Mouse (Mus musculus) CH12.LX (cell line): ENCODE measurements around the gene Lrrc8a. TPM values are rescaled to one million over a fixed set of nuclear protein-coding genes. Genes with fewer than 3 reads are reported as not detected.

ENCODE experiments used
- DNase-seq: peaks from one replicate; pipeline ENCODE4 v3.0.0-alpha.2; 2013; ENCODE audit errors: extremely low read depth
- H3K27ac ChIP-seq: 2 replicates; pipeline ENCODE4 v1.5.1; 2012; ENCODE audit warnings: low read depth, mild to moderate bottlenecking, control low read depth, moderate library complexity; ENCODE audit not compliant: insufficient read depth
- H3K27me3 ChIP-seq: replicated peaks from 2 replicates; pipeline ENCODE3; 2012; ENCODE audit warnings: inconsistent platforms
- H3K36me3 ChIP-seq, 2 experiments: replicated peaks in 1 of 2; 2 replicates each; pipeline versions ENCODE3 to v1.6.1; 2012; ENCODE audit warnings: inconsistent platforms in 1 of 2, low read length in 1 of 2, mild to moderate bottlenecking in 1 of 2, mixed read lengths in 1 of 2, moderate library complexity in 1 of 2; ENCODE audit not compliant: control insufficient read depth in 1 of 2, insufficient read depth in 1 of 2
- H3K4me1 ChIP-seq, 2 experiments: 2 replicates each; pipeline ENCODE4 v1.6.1; 2012; ENCODE audit warnings: inconsistent platforms in 1 of 2, moderate library complexity in 1 of 2; ENCODE audit not compliant: insufficient read depth in 2 of 2, control insufficient read depth in 1 of 2
- H3K4me2 ChIP-seq: 2 replicates; pipeline ENCODE4 v1.6.1; 2012; ENCODE audit warnings: low read depth, mild to moderate bottlenecking, control low read depth; ENCODE audit not compliant: poor library complexity, insufficient read depth, severe bottlenecking
- H3K4me3 ChIP-seq, 3 experiments: fragments of 150-350 bp in 1 of 3; sonication (generic) in 1 of 3; replicated peaks in 1 of 3; 2 replicates each; pipeline versions ENCODE3 to v1.5.1; 2011 to 2012; ENCODE audit warnings: low read depth in 2 of 3, low read length in 2 of 3, mild to moderate bottlenecking in 2 of 3, moderate library complexity in 2 of 3, control low read depth in 1 of 3, improper control_type of control experiment in 1 of 3, inconsistent platforms in 1 of 3, mixed read lengths in 1 of 3; ENCODE audit not compliant: poor library complexity in 1 of 3
- H3K79me2 ChIP-seq: replicated peaks from 2 replicates; pipeline ENCODE4 v1.6.1; 2012; ENCODE audit warnings: mild to moderate bottlenecking, moderate library complexity; ENCODE audit not compliant: control insufficient read depth, poor library complexity, insufficient read depth, severe bottlenecking; ENCODE audit errors: extremely low read depth
- H3K9ac ChIP-seq: 2 replicates; pipeline ENCODE4 v1.6.1; 2012; ENCODE audit warnings: low read depth, mild to moderate bottlenecking, control low read depth, moderate library complexity; ENCODE audit not compliant: insufficient read depth
- H3K9me3 ChIP-seq: replicated peaks from 2 replicates; pipeline ENCODE3; 2012; ENCODE audit warnings: low read length, inconsistent platforms, mixed read lengths
- CHD2 ChIP-seq: IDR thresholded peaks from 2 replicates; pipeline ENCODE4 v1.6.1; 2011; ENCODE audit warnings: low read length, improper control_type of control experiment
- ELF1 ChIP-seq: IDR thresholded peaks from 2 replicates; pipeline ENCODE4 v1.6.1; 2014; ENCODE audit warnings: low read depth, mild to moderate bottlenecking, inconsistent platforms, low read length, improper control_type of control experiment
- EP300 ChIP-seq: IDR thresholded peaks from 2 replicates; pipeline ENCODE4 v1.6.1; 2011; ENCODE audit warnings: low read length, improper control_type of control experiment
- ETS1 ChIP-seq: conservative IDR thresholded peaks from 2 replicates; pipeline ENCODE4 v1.6.1; 2012; ENCODE audit warnings: low read depth, mild to moderate bottlenecking, inconsistent platforms, low read length, improper control_type of control experiment, moderate library complexity
- HCFC1 ChIP-seq: IDR thresholded peaks from 2 replicates; pipeline ENCODE4 v1.6.1; 2012; ENCODE audit warnings: low read depth, mild to moderate bottlenecking, inconsistent platforms, low read length, improper control_type of control experiment
- MAX ChIP-seq: IDR thresholded peaks from 2 replicates; pipeline ENCODE4 v1.6.1; 2011; ENCODE audit warnings: low read length, improper control_type of control experiment
- MXI1 ChIP-seq: IDR thresholded peaks from 2 replicates; pipeline ENCODE4 v1.6.1; 2011; ENCODE audit warnings: mild to moderate bottlenecking, low read depth, low read length, improper control_type of control experiment
- MYC ChIP-seq: IDR thresholded peaks from 2 replicates; pipeline ENCODE4 v1.6.1; 2011; ENCODE audit warnings: low read depth, mild to moderate bottlenecking, improper control_type of control experiment, low read length
- NELFE ChIP-seq: IDR thresholded peaks from 2 replicates; pipeline ENCODE4 v1.6.1; 2011; ENCODE audit warnings: low read depth, low read length, improper control_type of control experiment
- NRF1 ChIP-seq: IDR thresholded peaks from 2 replicates; pipeline ENCODE4 v1.6.1; 2014; ENCODE audit warnings: low read depth, mild to moderate bottlenecking, inconsistent platforms, low read length, improper control_type of control experiment, moderate library complexity
- POLR2AphosphoS2 ChIP-seq: IDR thresholded peaks from 2 replicates; pipeline ENCODE4 v1.6.1; 2011; ENCODE audit warnings: low read depth, low read length, improper control_type of control experiment
- RCOR1 ChIP-seq: conservative IDR thresholded peaks from 2 replicates; pipeline ENCODE4 v1.6.1; 2012; ENCODE audit warnings: low read depth, mild to moderate bottlenecking, inconsistent platforms, low read length, improper control_type of control experiment
- UBTF ChIP-seq: IDR thresholded peaks from 2 replicates; pipeline ENCODE4 v1.6.1; 2012; ENCODE audit warnings: low read depth, mild to moderate bottlenecking, inconsistent platforms, low read length, improper control_type of control experiment, moderate library complexity
- USF1 ChIP-seq: IDR thresholded peaks from 2 replicates; pipeline ENCODE4 v1.6.1; 2014; ENCODE audit warnings: low read depth, mild to moderate bottlenecking, inconsistent platforms, low read length, improper control_type of control experiment
- USF2 ChIP-seq: conservative IDR thresholded peaks from 2 replicates; pipeline ENCODE4 v1.6.1; 2011; ENCODE audit warnings: low read depth, low read length, improper control_type of control experiment
- ZNF384 ChIP-seq: IDR thresholded peaks from 2 replicates; pipeline ENCODE4 v1.6.1; 2012; ENCODE audit warnings: low read depth, low read length, improper control_type of control experiment, inconsistent platforms
- dilution Hi-C: fragments of 300-500 bp; cut with MboI; formaldehyde crosslinking; loops from 2 replicates; pipeline ENCODE4 v1.14.3; 2020; ENCODE audit warnings: low sequenced_read_pairs; ENCODE audit not compliant: extremely low pct_unique_long_range_greater_than_20kb, extremely low pct_ligation_motif_present
- in situ Hi-C: fragments of 300-500 bp; cut with MboI; formaldehyde crosslinking; loops from 3 replicates; pipeline ENCODE4 v1.14.3; 2019; ENCODE audit warnings: low sequenced_read_pairs, low pct_ligation_motif_present, low pct_unique_long_range_greater_than_20kb, mixed read lengths
- polyA plus RNA-seq: library from polyadenylated mRNA; unstranded; fragments of >175 nt; gene quantifications from 2 replicates; pipeline ENCODE4 v1.2.1, GENCODE M21; 2012; ENCODE audit warnings: low read depth; ENCODE audit not compliant: insufficient read length
- total RNA-seq, 2 experiments: library from RNA; depleted of rRNA; stranded (reverse); fragments of 300-350 nt in 1 of 2; fragments of >200 nt in 1 of 2; gene quantifications; 2 replicates each; pipeline ENCODE4 v1.2.3; 2012 to 2014

The Lrrc8a gene
- total and polyA plus RNA-seq, 3 experiments = 1.4 to 2.8 (median 1.8) TPM

GRCm38 (mm10) chr2:30191790-30192580, 45.5 kb upstream of the Lrrc8a start:
- H3K4me1 ChIP-seq = peaks cover 6 to 17% of the 10 kb centered on the region in 2 experiments

GRCm38 (mm10) chr2:30194656-30195055, 42.9 kb upstream of the Lrrc8a start:
- Histone ChIP-seq H3K4me1 (peaks cover 0 to 7% of the 10 kb centered on the region in 2 experiments; a peak in 2 of 4 replicates), H3K36me3 (peaks cover 0 to 14% of the 10 kb centered on the region in 2 experiments), H3K79me2 (no peaks in the 10 kb centered on the region), H3K9me3 (peaks cover 4% of the 10 kb centered on the region)
- dilution Hi-C loops = no loop called here
- DNase-seq = no peak
- TF ChIP-seq RCOR1 (no peak), ETS1 (no peak), CHD2 (no peak), USF1 (no peak)
- TF ChIP-seq, all 38 proteins: peak for 0
- Histone ChIP-seq H3K9ac (no peak overlapping the region), H3K4me2 (no peak overlapping the region), H3K27me3 (no peaks in the 10 kb centered on the region), H3K4me3 (no peak overlapping the region), H3K27ac (no peak overlapping the region)
- in situ Hi-C loops = no loop called here

More at GRCm38 (mm10) chr2:30191790-30192580, 45.5 kb upstream of the Lrrc8a start:
- no peak for TF ChIP-seq POLR2AphosphoS2
- TF ChIP-seq NELFE = no peak
- TF ChIP-seq EP300 = no peak
- TF ChIP-seq MAX = no peak
- TF ChIP-seq HCFC1 = no peak
- TF ChIP-seq UBTF = no peak
- TF ChIP-seq MXI1 = no peak
- TF ChIP-seq NRF1 = no peak
- no peak overlapping the region for H3K9ac ChIP-seq
- no peak overlapping the region for H3K27ac ChIP-seq
- H3K36me3 ChIP-seq = peaks cover 0 to 15% of the 10 kb centered on the region in 2 experiments
- no peak overlapping the region for H3K4me2 ChIP-seq
- H3K79me2 ChIP-seq = no peaks in the 10 kb centered on the region
- peaks cover 4% of the 10 kb centered on the region for H3K9me3 ChIP-seq
- in situ Hi-C loops (no loop called here), dilution Hi-C loops (no loop called here)
- no peaks in the 10 kb centered on the region for H3K27me3 ChIP-seq
- DNase-seq = no peak
- H3K4me3 ChIP-seq = no peak overlapping the region

DNA sequence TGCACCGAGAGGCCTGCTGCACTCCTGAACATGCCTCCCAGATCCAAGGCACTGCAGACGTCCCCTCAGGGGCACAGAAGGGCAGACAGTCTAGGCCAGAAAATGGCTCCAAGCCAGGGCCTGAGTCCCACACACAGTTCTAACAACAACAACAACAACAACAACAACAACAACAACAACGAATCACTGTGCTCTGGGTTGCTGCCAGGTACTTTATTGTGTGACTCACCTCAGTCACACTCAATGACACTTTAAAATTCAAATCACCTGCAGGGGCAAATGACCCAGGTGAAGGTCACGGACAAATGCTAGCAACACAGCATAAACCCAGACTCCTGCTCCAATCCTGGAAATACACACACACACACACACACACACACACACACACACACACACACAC, 39.5 kb upstream of the Lrrc8a start:
- H3K9ac ChIP-seq = no peak overlapping the region
- dilution Hi-C loops = no loop called here
- H3K79me2 ChIP-seq = no peaks in the 10 kb centered on the region
- no peak overlapping the region for H3K27ac ChIP-seq
- no peaks in the 10 kb centered on the region for H3K27me3 ChIP-seq
- no peak overlapping the region for H3K4me2 ChIP-seq
- no peak overlapping the region for H3K4me3 ChIP-seq
- TF ChIP-seq HCFC1 = no peak
- TF ChIP-seq ELF1 = no peak
- TF ChIP-seq ZNF384 = no peak
- TF ChIP-seq EP300 = no peak
- TF ChIP-seq USF2 = no peak
- no peak for TF ChIP-seq MYC
- DNase-seq = no peak
- peaks cover 0 to 4% of the 10 kb centered on the region in 2 experiments; a peak in 1 of 4 replicates for H3K4me1 ChIP-seq
- in situ Hi-C loops = no loop called here
- H3K9me3 ChIP-seq = no peaks in the 10 kb centered on the region
- H3K36me3 ChIP-seq = peaks cover 0 to 5% of the 10 kb centered on the region in 2 experiments
